Mouse (Mus musculus) embryonic facial prominence, embryonic 11.5 days (tissue): ENCODE measurements at regions not wholly inside any gene's neighbourhood (a gene's known extent, or its start where the extent isn't known, plus 50 kb on each side); places are given as distances from the start of the nearest gene placed in this dataset.

Source experiments
- ATAC-seq: fragments of 200-750 bp; cut with Nextera tagmentation; replicated peaks from 2 replicates; pipeline ENCODE4 v1.8.0; 2017; ENCODE audit warnings: low read depth; ENCODE audit not compliant: insufficient number of reproducible peaks, low FRiP score, low TSS enrichment
- DNase-seq: peaks from one replicate; pipeline ENCODE4 v3.0.0-alpha.2; 2015; ENCODE audit warnings: low spot score
- H3K27ac ChIP-seq: fragments of 300-500 bp; sonication (generic); replicated peaks from 2 replicates; pipeline ENCODE4 v1.5.1; 2014; ENCODE audit warnings: mild to moderate bottlenecking, low read depth, low read length, control low read depth
- H3K27me3 ChIP-seq: fragments of 300-500 bp; sonication (generic); 2 replicates; pipeline ENCODE4 v1.6.1; 2014; ENCODE audit warnings: mild to moderate bottlenecking, low read length, moderate library complexity, mixed read lengths; ENCODE audit not compliant: control insufficient read depth, insufficient read depth
- H3K36me3 ChIP-seq: fragments of 300-500 bp; sonication (generic); replicated peaks from 2 replicates; pipeline ENCODE4 v1.6.1; 2014; ENCODE audit warnings: low read depth, mild to moderate bottlenecking, low read length, moderate library complexity, mixed read lengths; ENCODE audit not compliant: control insufficient read depth, insufficient read depth
- H3K4me1 ChIP-seq: fragments of 300-500 bp; sonication (generic); 2 replicates; pipeline ENCODE4 v1.6.1; 2014; ENCODE audit warnings: low read length, mixed read lengths; ENCODE audit not compliant: control insufficient read depth, insufficient read depth
- H3K4me2 ChIP-seq: fragments of 300-500 bp; sonication (generic); 2 replicates; pipeline ENCODE4 v1.6.1; 2014; ENCODE audit warnings: low read depth, mild to moderate bottlenecking, control low read depth, low read length, moderate library complexity
- H3K4me3 ChIP-seq: fragments of 300-500 bp; sonication (generic); 2 replicates; pipeline ENCODE4 v1.5.1; 2014; ENCODE audit warnings: low read depth, low read length, control low read depth
- H3K9ac ChIP-seq: fragments of 300-500 bp; sonication (generic); replicated peaks from 2 replicates; pipeline ENCODE4 v1.6.1; 2014; ENCODE audit warnings: mild to moderate bottlenecking, control low read depth, low read length
- H3K9me3 ChIP-seq: fragments of 300-500 bp; sonication (generic); replicated peaks from 2 replicates; pipeline ENCODE4 v1.6.1; 2016; ENCODE audit warnings: mild to moderate bottlenecking, low read length, inconsistent platforms, mixed read lengths; ENCODE audit not compliant: control insufficient read depth
- WGBS: fragments of 180-500 bp; shearing (Covaris S2); extraction: QIAGEN DNeasy Blood & Tissue Kit; methylation state at CpG from one replicate; pipeline ENCODE4 v1.1.7; 2014; 5-methylcytosine and 5-hydroxymethylcytosine counted together

GRCm38 (mm10) chr9:112864921-112865320 lies 629.2 kb upstream of the Arpp21 start:
- ATAC-seq (no peak), DNase-seq (no peak)
- 66% methylated on average over 1 of the region's 1 CpGs for WGBS
- Histone ChIP-seq H3K9me3 (no peaks in the 10 kb centered on the region), H3K36me3 (no peaks in the 10 kb centered on the region), H3K4me2 (no peak overlapping the region), H3K27me3 (no peaks in the 10 kb centered on the region), H3K4me1 (no peaks in the 10 kb centered on the region), H3K9ac (no peak overlapping the region), H3K27ac (no peak overlapping the region), H3K4me3 (no peak overlapping the region)

- no peak for DNase-seq
- Histone ChIP-seq H3K27me3 (no peaks in the 10 kb centered on the region), H3K36me3 (no peaks in the 10 kb centered on the region), H3K4me1 (no peaks in the 10 kb centered on the region), H3K9ac (no peak overlapping the region), H3K27ac (no peak overlapping the region), H3K4me2 (no peak overlapping the region), H3K9me3 (no peaks in the 10 kb centered on the region), H3K4me3 (no peak overlapping the region)
- 43% methylated on average over 8 of the region's 8 CpGs for WGBS
- no peak for ATAC-seq
Measured at GRCm38 (mm10) chr9:112861136-112861535, 625.4 kb upstream of the Arpp21 start.

- no peaks in the 10 kb centered on the region for H3K27me3 ChIP-seq
- no peak overlapping the region for H3K4me2 ChIP-seq
- H3K4me1 ChIP-seq, result no peaks in the 10 kb centered on the region
- no peaks in the 10 kb centered on the region for H3K36me3 ChIP-seq
- DNase-seq (no peak), ATAC-seq (no peak)
- no peaks in the 10 kb centered on the region for H3K9me3 ChIP-seq
- H3K4me3 ChIP-seq, result no peak overlapping the region
- H3K9ac ChIP-seq, result no peak overlapping the region
- 78% methylated on average over 3 of the region's 3 CpGs for WGBS
- no peak overlapping the region for H3K27ac ChIP-seq
Measured at GRCm38 (mm10) chr9:112860307-112860893, 624.7 kb upstream of the Arpp21 start.

DNA sequence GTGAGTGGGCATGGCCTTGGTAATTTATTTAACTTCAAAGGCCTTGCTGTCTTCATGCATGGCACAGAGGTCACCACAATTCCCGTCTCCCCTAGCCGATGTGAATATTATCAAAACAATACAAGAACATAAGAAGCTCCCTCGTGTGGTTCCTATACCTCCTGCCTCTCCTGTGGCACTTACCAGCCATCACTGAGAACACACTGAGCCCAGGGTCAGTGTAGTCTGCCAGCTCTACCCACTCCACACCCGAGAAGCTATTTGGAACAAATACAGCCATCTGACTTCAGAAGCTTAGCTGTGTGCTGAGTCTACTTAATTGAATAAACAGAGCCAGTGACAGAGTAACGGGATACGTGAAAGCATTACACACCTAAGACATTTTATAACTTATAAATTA lies 605.7 kb upstream of the Arpp21 start:
- ATAC-seq, result no peak
- WGBS, result 60% methylated on average over 6 of the region's 6 CpGs
- no peaks in the 10 kb centered on the region for H3K4me1 ChIP-seq

DNA sequence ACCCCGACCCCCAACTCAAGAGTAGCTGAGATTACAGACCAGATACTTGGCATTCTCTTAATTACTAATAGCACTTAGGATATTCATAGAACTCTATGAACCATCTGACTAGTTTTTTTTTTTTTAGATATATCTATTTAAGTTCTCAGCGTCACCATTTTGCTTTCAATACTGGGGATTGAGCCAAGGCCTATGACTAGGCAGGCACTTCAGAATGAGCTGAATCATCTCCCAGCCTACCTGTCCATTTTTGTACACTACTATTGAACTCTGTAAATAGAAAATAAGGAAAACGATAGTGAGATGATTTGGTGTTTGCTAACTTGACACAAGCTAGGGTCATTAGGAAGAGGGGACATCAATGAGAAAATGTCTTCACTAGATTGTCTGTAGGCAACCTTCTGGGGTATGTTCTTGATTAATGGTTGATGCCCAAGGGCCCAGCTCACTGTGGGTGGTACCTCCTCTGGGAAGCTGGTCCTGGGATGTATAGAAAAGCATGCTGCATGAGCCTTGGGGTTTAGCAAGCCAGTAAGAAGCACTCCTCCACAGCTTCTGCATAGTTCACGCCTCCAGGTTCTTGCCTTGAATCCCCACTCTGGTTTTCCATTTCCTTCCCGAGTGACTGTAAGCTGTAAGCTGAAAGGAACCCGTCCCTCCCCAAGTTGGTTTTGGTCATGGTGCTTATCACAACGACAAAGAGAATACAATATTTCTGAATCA lies 603.5 kb upstream of the Arpp21 start:
- no peak for DNase-seq
- Histone ChIP-seq H3K36me3 (no peaks in the 10 kb centered on the region), H3K27ac (no peak overlapping the region), H3K4me2 (no peak overlapping the region), H3K9ac (no peak overlapping the region), H3K4me3 (no peak overlapping the region), H3K27me3 (no peaks in the 10 kb centered on the region), H3K4me1 (no peaks in the 10 kb centered on the region), H3K9me3 (no peaks in the 10 kb centered on the region)
- ATAC-seq, result no peak
- WGBS, result 86% methylated on average over 7 of the region's 7 CpGs

More for the DNA sequence above, 605.7 kb upstream of the Arpp21 start:
- no peak overlapping the region for H3K9ac ChIP-seq
- no peak overlapping the region for H3K4me2 ChIP-seq
- H3K27me3 ChIP-seq, result no peaks in the 10 kb centered on the region
- no peaks in the 10 kb centered on the region for H3K36me3 ChIP-seq
- H3K27ac ChIP-seq, result no peak overlapping the region
- H3K9me3 ChIP-seq, result no peaks in the 10 kb centered on the region
- DNase-seq, result no peak
- H3K4me3 ChIP-seq, result no peak overlapping the region

- ATAC-seq, result no peak
- Histone ChIP-seq H3K4me2 (no peak overlapping the region), H3K27me3 (no peaks in the 10 kb centered on the region), H3K36me3 (no peaks in the 10 kb centered on the region), H3K9ac (no peak overlapping the region), H3K27ac (no peak overlapping the region), H3K4me3 (no peak overlapping the region), H3K4me1 (no peaks in the 10 kb centered on the region), H3K9me3 (no peaks in the 10 kb centered on the region)
- 93% methylated on average over 2 of the region's 2 CpGs for WGBS
- no peak for DNase-seq
Measured at GRCm38 (mm10) chr9:112837563-112837962, 601.8 kb upstream of the Arpp21 start.

DNA sequence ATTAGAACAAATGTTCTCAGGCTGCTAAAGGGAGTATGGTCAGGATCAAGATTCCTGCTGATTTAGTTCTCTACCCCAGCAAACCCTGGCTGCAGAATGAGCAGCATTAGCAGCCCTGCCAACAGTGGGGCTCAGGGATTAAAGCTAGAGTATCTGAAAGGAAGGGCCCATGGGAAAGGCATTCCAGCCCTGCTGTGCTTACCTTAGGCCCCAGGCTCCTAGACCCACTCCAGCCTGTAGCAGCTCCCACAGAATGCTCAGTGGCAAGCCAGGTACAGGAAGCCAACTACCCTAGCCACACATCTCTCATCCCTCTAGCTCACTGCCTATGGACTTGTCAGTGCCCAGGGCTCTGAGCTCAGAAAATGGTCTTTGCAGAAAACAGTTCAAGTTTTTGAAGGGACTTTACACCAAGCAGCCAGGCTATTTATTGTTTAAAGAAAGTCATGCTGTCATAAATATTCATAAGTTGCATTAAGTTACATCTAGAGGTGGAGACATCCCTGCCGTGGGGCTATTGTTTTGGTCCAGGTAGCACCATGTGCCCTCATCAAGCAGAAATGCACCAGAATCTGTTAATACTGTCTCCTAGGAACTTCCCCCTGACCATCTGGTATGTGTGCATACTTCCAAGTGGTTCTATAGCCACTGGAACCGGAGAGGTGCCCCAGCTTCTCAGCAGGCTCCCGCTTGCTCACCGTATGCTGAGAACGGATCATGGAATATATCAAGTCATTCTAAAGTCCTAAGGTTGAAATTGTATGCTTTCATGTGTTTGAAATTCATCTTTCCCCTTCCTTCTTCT lies 598.9 kb upstream of the Arpp21 start:
- no peak overlapping the region for H3K27ac ChIP-seq
- no peaks in the 10 kb centered on the region for H3K27me3 ChIP-seq
- no peak overlapping the region for H3K4me2 ChIP-seq
- ATAC-seq (no peak), DNase-seq (no peak)
- H3K9ac ChIP-seq, result no peak overlapping the region
- H3K4me1 ChIP-seq, result no peaks in the 10 kb centered on the region
- H3K4me3 ChIP-seq, result no peak overlapping the region
- WGBS, result 93% methylated on average over 5 of the region's 5 CpGs
- no peaks in the 10 kb centered on the region for H3K36me3 ChIP-seq
- no peaks in the 10 kb centered on the region for H3K9me3 ChIP-seq

DNA sequence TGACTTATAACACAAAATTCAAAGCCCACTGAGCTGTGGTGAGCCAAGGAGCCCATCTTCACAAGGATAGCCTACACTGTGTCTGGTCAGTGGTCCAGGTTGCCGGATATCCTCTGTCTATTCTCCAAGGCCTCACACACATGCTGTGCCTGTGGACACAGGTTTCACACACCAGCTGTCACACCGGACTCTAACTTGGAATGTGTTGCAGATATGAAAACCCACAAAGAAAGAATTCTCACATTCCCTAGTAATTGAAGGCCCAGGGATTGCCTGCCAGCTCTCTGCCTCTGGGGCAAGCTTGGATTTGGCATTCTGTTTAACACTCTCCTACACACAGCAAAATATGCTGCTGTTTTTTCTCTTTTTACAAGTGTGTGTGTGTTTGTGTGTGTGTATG lies 595.4 kb upstream of the Arpp21 start:
- Histone ChIP-seq H3K27me3 (no peaks in the 10 kb centered on the region), H3K4me1 (no peaks in the 10 kb centered on the region), H3K36me3 (no peaks in the 10 kb centered on the region), H3K9me3 (no peaks in the 10 kb centered on the region), H3K9ac (no peak overlapping the region), H3K4me3 (no peak overlapping the region), H3K4me2 (no peak overlapping the region), H3K27ac (no peak overlapping the region)
- 79% methylated on average over 2 of the region's 2 CpGs for WGBS
- no peak for DNase-seq
- ATAC-seq, result no peak
